Mouse (Mus musculus) cerebellum, adult 2 months (tissue): Measurements from ENCODE around the gene Dtd1.

Experiments
- CTCF ChIP-seq: fragments of 200-500 bp; IDR thresholded peaks from 2 replicates; pipeline ENCODE4 v1.5.1; 2011; ENCODE audit warnings: low read depth, mild to moderate bottlenecking, control low read depth, low read length, moderate library complexity, borderline replicate concordance; ENCODE audit not compliant: insufficient read depth
- POLR2A ChIP-seq: fragments of 200-500 bp; IDR thresholded peaks from 2 replicates; pipeline ENCODE4 v1.6.1; 2011; ENCODE audit warnings: low read length, control low read depth, borderline replicate concordance; ENCODE audit not compliant: insufficient read depth

DNA sequence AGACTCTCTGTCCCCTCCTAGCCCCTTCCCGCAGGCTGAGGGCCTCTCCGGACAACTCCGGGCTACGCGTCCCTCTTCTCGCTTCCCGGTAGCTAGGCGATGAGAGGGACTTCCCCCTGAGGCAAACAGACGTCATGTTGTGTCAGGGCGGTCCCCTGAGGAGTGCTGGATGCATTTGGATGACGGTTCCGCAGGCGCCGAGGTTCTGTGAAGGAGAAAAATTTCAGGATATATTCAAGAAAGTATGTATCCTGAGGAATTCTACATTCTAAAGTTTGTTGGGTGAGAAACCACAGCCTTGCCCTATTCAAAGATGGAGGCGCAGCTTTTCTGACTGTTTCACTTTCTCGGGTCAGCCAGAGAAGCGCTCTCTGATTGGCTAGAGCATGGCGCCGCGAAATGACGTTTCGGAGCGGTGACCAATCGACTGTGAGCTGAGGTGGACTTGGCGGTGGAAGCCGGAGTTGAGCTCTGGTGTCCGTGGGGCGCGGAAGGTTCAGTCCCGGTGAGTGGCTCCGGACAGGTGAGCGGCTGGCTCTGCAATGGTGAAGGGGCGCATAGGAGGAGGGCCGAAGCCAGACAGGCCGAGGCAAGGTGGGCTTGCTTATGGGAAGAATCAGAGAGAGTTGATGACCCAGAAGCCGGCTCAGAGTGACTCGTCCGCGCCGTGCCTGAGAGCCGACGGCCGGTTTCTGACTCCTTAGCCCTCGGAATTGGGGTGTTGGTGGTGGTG lies 43.7 kb upstream of the Dtd1 start, which contains the start of gene Sec23b:
- TF ChIP-seq CTCF: no peak
- peak; percentile 74 for TF ChIP-seq POLR2A
